Mouse (Mus musculus) neutrophil, adult 5-6 weeks (primary cell): ENCODE results near the gene Klf15. TPM values are rescaled to one million over a fixed set of nuclear protein-coding genes. Genes with fewer than 3 reads are reported as not detected.

Experiments
- ATAC-seq: fragments of 151-379, 151-347 bp; 2 replicates; pipeline ENCODE4 v1.8.0; 2017; ENCODE audit warnings: mild to moderate bottlenecking, moderate TSS enrichment; ENCODE audit not compliant: insufficient number of reproducible peaks, poor library complexity, low FRiP score, severe bottlenecking; ENCODE audit errors: extremely low read depth
- total RNA-seq: library from RNA; stranded (forward); fragments of 200-1000 nt; gene quantifications from 2 replicates; pipeline ENCODE4 v1.2.3, GENCODE M21; 2017

Klf15 gene
- total RNA-seq, 1 experiment from 2014 or later, result not detected

DNA sequence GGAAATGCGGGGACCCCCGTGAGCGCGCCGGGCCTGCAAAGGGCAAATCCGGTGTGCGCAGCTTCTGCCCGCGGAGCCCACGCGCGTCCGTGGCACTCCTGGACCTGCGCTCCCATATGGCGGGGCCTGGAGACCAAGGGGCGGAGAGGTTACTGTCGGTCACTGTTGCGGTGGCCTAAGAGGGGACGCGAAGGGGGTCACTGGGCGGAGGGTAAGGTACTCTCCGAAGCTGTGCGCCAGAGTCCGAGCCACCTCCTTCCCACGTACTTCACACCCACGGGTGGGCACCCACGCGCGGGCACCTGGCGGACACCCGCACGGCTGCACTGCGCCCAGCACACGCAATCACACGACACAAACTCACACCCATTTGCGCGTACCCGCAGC is 458 bp downstream of the Klf15 start:
- ATAC-seq, result no peak

DNA sequence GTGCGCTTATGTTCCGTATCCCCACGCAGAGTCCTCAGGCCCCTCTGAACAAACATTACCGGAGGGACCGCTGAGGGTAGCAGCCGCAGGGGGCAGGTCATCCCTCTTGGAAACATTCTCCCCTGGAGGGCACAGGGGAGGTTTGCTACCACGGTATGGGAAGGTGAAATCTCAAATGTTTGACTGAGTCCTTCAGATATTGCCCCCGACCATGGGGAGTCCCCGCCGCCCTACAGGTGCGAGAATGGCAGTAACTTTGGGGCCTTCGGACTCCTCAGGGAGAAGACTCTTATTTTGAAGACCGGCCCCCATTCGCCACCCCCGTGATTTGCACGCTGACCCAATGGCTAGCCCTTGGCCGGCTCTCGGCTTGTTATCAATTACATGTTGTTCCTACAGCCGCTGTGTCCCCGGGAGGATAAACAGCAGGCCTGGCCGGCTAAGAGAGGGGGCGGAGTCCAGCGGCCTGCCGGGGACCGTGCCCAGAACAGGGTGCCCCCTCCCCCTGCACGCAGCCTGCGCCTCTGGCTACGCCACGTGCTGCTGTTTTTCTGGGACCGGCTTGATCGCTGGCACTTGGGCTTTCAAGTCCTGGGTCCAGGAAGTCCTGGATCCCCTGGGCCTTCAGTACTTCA is 969 bp downstream of the Klf15 start:
- ATAC-seq, result no peak

DNA sequence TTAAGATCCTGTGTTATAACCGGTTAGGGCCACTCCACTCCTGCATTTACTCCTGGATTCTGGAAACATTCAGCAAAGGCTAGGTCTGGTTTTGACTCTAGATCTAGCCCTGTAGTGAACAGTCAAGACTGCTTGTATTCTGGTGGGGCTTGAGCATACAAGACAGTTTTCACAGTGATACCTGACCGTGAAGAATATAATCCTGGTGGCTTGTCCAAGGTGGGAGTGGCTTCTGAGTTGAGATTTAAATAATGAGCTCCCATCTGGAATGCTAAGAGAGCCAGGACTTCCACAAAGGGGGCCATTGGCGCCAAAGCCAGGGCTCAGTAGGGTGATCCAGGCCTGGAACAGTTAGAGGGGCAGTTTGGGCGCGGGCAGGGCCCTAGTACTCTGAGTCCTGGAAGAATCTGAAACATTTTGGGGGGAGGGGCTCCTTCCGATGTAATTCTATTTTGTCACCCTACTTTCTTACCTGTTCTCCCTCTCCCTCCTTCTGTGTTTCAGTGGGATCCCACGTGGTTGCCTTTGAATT is 1.6 kb downstream of the Klf15 start:
- no peak for ATAC-seq

DNA sequence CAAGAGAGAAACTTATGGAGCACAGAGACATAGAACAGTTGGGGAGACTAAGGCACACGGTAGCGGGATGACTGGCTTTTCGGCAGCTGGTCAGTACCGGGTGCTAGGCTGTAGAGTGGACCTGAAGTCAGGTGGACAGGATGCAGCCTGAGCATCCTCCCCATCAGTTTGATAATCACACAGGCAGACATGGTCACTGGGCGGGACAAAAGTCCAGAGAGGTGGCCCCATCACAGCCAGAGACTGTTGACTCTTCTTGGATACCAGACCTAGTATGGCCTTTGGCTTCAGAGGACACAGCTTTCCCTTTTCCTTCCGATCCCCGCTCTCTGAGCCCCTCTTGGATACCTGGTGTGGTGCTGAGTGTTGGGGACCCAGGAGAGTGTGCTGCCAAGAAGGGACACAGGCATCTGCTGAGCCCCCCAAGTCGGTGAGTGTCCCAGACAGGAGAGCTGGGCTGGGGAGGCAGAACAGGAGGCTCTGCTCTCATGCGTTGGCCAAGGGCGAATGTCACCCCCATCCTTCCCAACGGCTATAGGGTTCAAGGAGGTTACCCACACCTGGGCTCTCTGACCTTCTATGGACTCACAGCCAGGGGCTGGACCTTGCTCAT is 2.8 kb downstream of the Klf15 start:
- no peak for ATAC-seq

DNA sequence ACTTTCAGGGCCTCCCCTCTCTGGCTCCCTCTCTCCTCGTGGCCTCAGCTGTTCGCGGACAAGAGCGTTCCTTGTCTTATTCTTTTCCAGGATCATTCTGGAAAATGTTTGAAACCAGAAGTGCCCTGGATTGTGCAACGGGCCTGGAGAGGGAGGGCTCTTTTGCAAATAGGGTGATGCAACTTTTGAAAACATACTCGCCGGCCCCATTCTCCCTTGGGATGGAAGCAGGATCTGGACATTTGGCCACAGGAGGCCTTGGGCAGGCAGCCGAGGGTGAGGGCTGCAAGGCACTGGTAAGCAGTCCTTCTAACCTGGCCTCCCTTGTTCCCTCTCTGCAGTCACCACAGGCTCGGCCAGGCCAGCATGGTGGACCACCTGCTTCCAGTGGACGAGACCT is 3.7 kb downstream of the Klf15 start:
- ATAC-seq, result no peak

DNA sequence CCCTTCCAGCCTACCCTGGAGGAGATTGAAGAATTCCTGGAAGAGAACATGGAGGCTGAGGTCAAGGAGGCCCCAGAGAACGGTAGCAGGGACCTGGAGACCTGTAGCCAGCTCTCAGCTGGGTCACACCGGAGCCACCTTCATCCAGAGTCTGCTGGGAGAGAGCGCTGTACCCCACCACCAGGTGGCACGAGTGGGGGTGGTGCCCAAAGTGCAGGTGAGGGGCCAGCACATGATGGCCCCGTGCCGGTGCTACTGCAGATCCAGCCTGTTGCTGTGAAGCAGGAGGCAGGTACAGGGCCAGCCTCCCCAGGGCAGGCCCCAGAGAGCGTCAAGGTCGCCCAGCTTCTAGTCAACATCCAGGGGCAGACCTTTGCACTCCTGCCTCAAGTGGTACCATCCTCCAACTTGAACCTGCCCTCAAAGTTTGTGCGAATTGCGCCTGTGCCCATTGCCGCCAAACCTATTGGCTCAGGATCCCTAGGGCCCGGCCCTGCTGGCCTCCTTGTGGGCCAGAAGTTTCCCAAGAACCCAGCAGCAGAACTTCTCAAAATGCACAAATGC is 4.6 kb downstream of the Klf15 start:
- no peak for ATAC-seq

DNA sequence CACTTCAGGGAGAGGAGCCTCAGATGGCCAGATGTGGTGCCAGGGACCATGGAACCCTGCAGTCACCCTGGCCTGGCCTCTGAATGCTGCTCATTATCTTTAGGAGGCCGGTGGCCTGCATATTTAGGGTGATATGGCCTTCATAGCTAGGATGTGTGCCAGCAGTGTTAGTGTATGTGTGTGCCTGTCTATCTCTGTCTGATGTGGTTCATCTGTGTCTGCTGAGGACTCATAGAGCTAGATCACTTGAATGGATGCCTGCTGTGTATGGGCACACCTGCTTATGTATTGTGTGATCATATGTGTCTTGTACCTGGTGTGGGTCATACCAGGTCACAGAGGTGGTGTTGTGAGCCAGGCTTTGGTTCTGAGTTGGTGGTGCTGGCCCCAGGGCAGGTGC is 5.8 kb downstream of the Klf15 start:
- no peak for ATAC-seq

DNA sequence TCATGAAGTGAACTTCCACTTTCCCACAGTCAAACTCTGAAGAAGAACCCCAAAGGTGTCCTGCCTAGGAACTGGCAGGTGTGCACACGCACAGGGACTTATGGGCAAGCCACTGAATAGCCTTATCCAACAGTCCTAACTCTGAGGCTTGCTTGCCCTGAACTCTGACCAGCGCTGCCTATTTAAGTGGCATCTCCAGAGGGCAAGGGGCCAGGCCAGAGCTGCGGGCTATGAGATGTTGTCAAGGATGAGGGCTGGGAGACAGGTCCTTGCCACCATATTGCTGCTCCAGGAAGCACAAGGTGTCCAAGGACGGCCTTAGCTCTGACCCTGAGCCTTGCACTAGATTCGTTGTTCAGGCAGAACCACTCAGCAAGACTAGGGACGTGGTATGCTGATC is 6.7 kb downstream of the Klf15 start:
- no peak for ATAC-seq

DNA sequence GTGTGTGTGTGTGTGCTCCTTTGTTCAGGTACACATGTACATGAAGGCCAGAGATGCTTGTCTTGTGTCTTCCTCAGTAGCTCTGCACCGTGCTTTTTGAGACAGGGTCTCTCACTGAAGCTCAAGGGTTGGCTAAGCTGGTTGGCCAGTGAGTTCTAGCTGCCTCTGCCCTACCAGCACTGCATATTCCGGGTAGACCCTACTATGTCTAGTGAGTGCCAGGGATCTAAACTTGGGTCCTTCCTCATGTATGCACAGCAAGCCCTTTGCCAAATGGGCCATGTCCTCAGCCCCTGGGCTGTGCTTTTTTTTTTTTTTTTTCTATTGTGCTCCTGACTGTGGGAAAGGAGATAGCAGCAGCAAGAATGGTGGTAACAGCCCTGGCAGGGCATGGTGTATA is 7.9 kb downstream of the Klf15 start:
- ATAC-seq, result no peak

DNA sequence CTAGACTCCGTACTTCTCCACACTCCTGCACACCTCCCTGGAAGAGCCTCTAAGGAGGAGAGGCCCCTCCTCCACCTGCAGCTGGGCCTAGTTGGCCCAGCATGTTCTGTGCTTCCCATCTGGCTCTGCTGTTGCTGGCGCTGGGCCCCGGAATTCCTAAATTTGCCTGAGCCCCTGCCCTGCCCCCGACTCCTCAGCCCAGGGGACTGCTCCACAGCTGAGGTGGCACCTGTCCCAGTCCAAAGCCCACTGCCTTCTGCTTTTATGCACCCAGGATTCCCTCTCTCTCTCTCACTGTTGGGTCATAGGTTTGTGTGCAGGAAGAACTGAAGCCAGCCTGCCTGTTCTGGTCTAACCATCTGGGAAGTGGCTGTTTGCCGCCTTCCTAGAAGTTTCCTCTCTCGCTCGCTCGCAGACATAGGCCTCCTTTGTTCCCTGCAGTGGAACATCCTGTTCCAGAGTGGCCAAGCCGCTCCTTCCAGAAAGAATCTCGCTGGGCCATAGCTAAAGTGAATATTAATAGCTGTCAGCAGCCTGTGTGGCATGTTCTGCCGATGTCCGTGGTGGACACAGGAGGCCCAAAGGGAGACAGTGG is 8.7 kb downstream of the Klf15 start:
- no peak for ATAC-seq

DNA sequence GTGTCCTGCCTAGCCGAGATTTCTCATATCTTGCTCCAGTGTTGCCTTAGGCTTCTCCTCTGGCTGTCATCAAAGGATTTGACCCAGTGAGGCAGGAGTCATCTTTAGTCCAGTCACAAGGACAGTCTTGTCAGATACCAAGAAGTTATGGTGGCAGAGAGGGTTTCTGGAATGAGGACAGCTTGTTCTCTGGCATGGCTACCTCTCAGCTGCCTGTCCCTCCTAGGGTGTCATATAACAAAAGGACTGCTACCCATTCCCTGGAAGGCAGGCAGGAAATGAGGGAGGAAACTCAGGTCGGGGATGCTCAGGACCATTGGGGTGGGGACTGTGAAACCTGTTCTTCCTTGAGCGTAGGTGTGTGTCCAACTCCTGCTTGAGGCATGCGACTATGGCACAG is 9.7 kb downstream of the Klf15 start:
- ATAC-seq, result no peak

DNA sequence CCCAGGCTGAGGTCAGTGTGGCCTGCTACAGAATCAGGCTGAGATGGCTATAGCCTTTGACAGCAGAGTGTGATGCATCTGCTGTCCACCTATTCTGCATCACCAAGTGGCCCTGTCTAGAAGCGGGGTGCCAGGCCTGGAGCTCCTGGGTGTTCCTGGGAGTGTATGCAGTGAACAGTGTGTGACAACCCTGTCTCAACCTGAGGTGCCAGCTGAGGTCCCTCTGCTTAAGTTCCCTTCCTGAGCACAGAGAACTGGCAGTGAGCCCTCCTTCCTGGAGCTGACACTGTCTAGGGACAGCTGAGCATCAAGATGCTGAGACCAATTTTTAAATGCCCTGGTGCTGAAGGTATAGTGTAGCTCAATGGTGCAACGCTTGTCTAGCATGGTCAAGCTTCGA is 10.3 kb downstream of the Klf15 start:
- no peak for ATAC-seq

DNA sequence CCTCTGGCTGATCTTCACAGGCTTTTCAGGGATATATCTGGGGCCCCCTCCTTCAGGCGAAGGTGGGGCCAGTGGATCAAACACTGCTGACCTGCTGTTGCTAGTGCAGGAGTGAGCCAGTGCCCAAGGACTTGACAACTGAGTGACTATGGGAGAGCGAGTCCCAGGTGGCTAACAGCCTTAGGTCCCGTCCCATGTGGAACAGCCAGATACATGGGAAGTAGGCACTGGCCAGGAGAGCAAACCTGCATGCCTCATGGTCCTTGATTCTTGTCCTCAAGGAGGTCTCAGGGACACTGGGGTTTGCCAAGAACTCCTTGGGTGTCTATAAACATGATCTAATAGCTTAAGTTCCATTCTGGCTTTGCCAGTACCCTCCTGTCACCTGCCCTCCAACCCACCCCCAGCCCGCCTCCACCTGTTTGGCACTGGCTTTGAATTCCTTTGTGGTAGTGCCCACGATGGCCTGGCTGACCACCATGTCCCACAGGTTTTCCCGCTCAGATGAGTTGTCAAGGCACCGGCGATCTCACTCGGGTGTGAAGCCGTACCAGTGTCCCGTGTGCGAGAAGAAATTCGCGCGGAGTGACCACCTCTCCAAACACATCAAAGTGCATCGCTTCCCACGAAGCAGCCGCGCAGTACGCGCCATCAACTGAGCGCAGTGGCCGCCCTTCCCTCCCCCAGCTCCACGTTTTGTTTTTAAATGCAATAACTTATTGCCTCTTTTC is 11.4 kb downstream of the Klf15 start:
- no peak for ATAC-seq

DNA sequence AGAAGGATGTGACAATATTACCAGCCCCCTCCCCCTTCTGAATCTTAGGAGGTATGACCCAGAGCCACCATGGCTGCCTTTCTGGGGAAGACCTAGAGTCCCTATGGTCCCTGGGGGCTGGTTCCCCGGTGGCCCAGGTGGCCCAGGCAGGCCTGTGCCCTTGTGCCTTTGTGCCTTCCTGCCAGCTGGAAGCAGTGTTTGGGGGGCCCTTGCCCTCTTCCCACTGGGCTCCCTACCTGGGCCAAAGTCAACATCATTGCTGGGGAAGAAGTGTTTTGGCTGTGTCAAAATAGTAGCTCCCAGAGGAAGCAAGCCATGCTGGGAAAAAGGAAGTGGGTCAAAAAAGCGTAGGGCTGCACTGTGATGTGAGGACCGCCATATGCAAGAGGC is 12.0 kb downstream of the Klf15 start:
- no peak for ATAC-seq

DNA sequence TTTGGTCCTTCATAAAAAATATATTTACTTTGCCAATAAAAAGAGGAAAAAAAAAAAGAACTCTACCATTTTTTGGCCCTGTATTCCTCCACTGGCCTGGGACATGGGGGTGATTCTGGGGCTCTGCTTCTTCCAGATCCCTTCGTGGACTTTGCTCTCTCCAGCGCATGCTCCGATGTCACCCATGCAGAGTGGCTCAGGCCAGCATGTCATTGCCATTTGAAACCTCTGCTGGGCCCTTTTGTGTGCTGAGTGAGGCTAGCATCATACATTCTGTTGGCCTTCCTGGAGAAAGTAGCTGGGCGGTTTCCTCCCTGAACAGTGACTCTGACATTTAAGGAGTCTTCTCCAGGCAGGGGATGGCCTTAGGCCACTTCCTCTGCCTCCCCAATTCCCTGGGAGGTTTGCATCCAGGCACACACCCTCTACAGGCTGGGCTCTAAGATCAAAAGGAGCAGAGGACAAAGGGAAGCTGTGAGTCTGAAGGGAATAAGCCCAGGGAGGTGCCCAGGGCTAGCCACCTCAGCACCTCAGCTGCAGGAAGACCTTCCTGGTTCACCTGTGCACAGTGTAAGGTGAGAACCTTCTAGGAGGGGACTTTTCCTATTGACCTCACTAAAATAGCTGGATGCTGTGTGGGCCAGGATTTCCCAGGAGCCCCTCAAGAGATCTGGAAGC is 12.9 kb downstream of the Klf15 start:
- no peak for ATAC-seq

DNA sequence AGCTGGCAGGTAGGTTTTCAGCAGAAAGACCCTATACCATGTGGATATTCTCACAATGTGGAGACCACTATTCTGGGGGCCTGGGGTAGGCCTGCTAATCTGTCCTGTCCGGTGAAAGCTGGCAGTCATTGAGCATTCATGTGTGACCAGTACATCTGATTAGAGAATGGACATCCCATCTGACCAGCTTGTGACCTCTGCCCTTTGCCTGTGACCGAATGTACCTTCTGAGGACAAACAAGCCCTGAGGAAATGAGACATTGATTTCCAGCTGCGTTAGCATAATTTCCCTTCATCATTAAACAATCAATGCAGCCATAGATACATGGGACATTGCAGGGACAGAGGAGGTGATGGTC is 13.5 kb downstream of the Klf15 start:
- no peak for ATAC-seq

DNA sequence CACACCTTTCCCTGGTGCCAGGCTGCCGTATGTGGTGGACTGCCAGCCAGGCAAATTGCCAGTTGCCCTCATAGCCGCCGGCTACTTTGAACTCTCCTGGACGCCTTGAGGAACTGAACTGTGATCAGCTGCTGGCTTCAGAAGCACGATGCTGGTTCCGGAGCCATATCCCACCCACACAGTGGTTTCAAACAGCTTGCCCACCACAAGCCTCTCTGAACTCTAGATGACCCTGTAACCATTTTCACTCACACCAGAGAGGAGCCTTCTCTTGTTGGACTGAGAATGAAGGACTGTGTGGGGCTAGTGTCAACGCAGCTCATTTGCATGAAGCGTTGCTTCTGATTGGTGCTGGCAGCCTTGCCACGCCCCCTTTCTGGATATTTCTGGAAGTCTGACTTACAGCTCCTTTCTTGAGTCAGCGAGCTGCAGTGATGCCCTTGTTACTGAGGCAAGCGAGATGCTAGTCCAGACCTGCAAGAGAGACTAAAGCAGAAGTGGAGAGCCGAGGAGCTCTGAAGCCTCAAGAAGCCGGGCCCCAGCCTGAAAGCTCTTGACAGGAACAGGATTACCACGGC is 14.7 kb downstream of the Klf15 start:
- ATAC-seq, result no peak

DNA sequence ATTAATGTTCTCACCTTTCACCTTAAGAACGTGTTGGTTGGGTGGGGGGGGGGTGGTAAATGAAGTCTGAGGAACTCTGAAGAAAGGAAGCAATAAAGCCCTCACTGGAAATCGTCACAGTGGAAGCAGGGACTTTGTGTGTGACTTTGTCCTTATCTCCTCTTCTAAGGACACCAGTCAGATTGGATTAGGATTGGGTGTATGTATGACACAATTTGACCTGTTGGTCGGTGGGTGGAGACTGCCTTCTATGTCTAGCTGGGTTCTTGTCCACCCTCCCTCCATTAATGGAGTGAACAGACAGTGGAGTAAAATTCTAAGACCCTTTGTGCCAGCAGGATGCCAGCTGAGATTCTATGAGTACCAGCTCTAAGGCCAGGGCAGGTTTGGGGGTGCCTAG is 21.9 kb downstream of the Klf15 start:
- ATAC-seq, result no peak

DNA sequence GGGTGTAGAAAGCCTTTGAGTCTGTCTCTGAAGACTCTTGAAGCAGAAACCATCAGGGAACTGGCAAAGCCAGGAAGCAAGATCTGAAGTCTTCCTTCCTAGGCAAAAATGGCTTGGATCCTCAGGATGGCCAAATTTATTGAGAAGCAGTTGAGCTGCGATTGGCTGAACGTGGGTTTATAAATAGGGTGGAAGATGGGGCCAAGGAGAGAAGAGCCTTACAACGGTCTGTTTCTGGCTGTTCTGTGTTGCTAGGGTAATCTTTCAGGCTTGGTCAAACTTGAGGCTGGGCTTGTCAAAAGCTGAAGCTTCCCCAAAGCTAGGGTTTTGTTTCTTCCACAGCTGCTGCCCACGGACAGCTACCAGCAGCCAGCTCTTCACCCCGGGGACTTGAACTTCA is 22.5 kb downstream of the Klf15 start:
- no peak for ATAC-seq
